Mouse (Mus musculus) kidney, adult 2 months (tissue): ENCODE measurements around the gene Shmt2.

ENCODE experiments used
- CTCF ChIP-seq: fragments of 200-500 bp; conservative IDR thresholded peaks from 2 replicates; pipeline ENCODE4 v1.5.1; 2011; ENCODE audit warnings: low read depth, mild to moderate bottlenecking, control low read depth, low read length, moderate library complexity, mixed read lengths; ENCODE audit not compliant: insufficient read depth, insufficient read length
- POLR2A ChIP-seq: fragments of 200-500 bp; IDR thresholded peaks from one replicate; pipeline ENCODE4 v1.6.1; 2011; ENCODE audit warnings: low read depth, low read length, control low read depth

- no peak for TF ChIP-seq POLR2A
- TF ChIP-seq CTCF, result no peak
These were observed 2.1 kb downstream of the Shmt2 start for GRCm38 (mm10) chr10:127519903-127520713.
